ENCODE assay signal across 8 mouse cellular contexts in genomic region chr5:112179213-112180057, GRCm38 (mm10).
DNase-seq lines count a peak whose midpoint lies in the region; ATAC-seq and TF ChIP-seq lines count a peak whose summit lies in the region.

No protein-coding gene starts in this region.

- no peaks in the 10 kb centered on the region for H3K9me3 ChIP-seq in forebrain, embryonic 10.5 days
- H3K9me3 ChIP-seq in hindbrain, embryonic 14.5 days (ENCODE audit: control insufficient read depth, low read length): no peaks in the 10 kb centered on the region
- H3K9me3 ChIP-seq in lung, embryonic 14.5 days (ENCODE audit: low read depth, low read length): no peaks in the 10 kb centered on the region
- H3K9me3 ChIP-seq in neural tube, embryonic 14.5 days (ENCODE audit: control insufficient read depth, low read length): no peaks in the 10 kb centered on the region

- 0 out of 2 replicates have a peak overlapping the region, but pooled peaks have one; percentile 30 for H3K9ac ChIP-seq in hindbrain, embryonic 14.5 days
- peak overlapping the region; percentile 41 for H3K9ac ChIP-seq in lung, embryonic 14.5 days
- H3K9ac ChIP-seq in neural tube, embryonic 14.5 days (replicated peaks; ENCODE audit: low read depth, low read length): peak overlapping the region; percentile 21; the same call in 1 of the 2 replicates

- H3K27ac ChIP-seq in kidney, adult 2 months (ENCODE audit: insufficient read depth, low read depth, low read length): no peak overlapping the region
- H3K27ac ChIP-seq in forebrain, embryonic 10.5 days: peak overlapping the region; percentile 61
- H3K27ac ChIP-seq in hindbrain, embryonic 14.5 days: no peak overlapping the region
- H3K27ac ChIP-seq in lung, embryonic 14.5 days (ENCODE audit: low read depth): no peak overlapping the region
- H3K27ac ChIP-seq in neural tube, embryonic 14.5 days (ENCODE audit: low read depth, low read length): peak overlapping the region; percentile 44; the same call in 1 of the 2 replicates

- TF ChIP-seq CTCF in kidney, adult 2 months (conservative IDR thresholded peaks at IDR 0.05; ENCODE audit: insufficient read depth, insufficient read length, low read depth, low read length): peak; percentile 48; the same call in 1 of the 2 replicates
- peak; percentile 80 for TF ChIP-seq CTCF in lung, embryonic 14.5 days (IDR thresholded peaks at IDR 0.05; ENCODE audit: low read depth)

- no peak for ATAC-seq in hindbrain, embryonic 14.5 days (ENCODE audit: low FRiP score)
- ATAC-seq in lung, embryonic 14.5 days (ENCODE audit: insufficient read depth): no peak
- ATAC-seq in neural tube, embryonic 14.5 days (ENCODE audit: low read depth): no peak

- no peak overlapping the region for H3K4me3 ChIP-seq in kidney, adult 2 months (ENCODE audit: insufficient read depth, low read depth, low read length)
- H3K4me3 ChIP-seq in forebrain, embryonic 10.5 days: peak overlapping the region; percentile 40
- H3K4me3 ChIP-seq in hindbrain, embryonic 14.5 days (replicated peaks; ENCODE audit: low read length): no peak overlapping the region; the same call in 1 of the 2 replicates
- H3K4me3 ChIP-seq in lung, embryonic 14.5 days (ENCODE audit: low read depth, low read length): peak overlapping the region; percentile 24
- H3K4me3 ChIP-seq in neural tube, embryonic 14.5 days (ENCODE audit: low read depth, low read length): no peak overlapping the region

- 11% methylated on average over 25 of the region's 25 CpGs for WGBS in kidney, adult 2 months
- 32% methylated on average over 25 of the region's 25 CpGs for WGBS in forebrain, embryonic 10.5 days
- 19% methylated on average over 25 of the region's 25 CpGs for WGBS in hindbrain, embryonic 14.5 days
- 11% methylated on average over 25 of the region's 25 CpGs for WGBS in lung, embryonic 14.5 days
- WGBS in neural tube, embryonic 14.5 days: 17% methylated on average over 25 of the region's 25 CpGs

- TF ChIP-seq POLR2A in kidney, adult 2 months (IDR thresholded peaks at IDR 0.05; ENCODE audit: low read depth, low read length): no peak

- no peaks in the 10 kb centered on the region for H3K27me3 ChIP-seq in kidney, adult 2 months (replicated peaks; ENCODE audit: control insufficient read depth, insufficient read depth, low read length)
- H3K27me3 ChIP-seq in forebrain, embryonic 10.5 days (ENCODE audit: poor library complexity, severe bottlenecking): peaks cover 30% of the 10 kb centered on the region
- H3K27me3 ChIP-seq in hindbrain, embryonic 14.5 days (ENCODE audit: control insufficient read depth, insufficient read depth, low read length): no peaks in the 10 kb centered on the region
- H3K27me3 ChIP-seq in lung, embryonic 14.5 days (ENCODE audit: insufficient read depth, low read length): no peaks in the 10 kb centered on the region
- no peaks in the 10 kb centered on the region for H3K27me3 ChIP-seq in neural tube, embryonic 14.5 days (ENCODE audit: control insufficient read depth, insufficient read depth, low read length)

- peak; percentile 10 for DNase-seq in kidney, adult 2 months
- no peak for DNase-seq in kidney, adult 8-10 months
- DNase-seq in T-cell, adult 2 months (ENCODE audit: low spot score): peak; percentile 17
- peak; percentile 57 for DNase-seq in forebrain, embryonic 10.5 days (ENCODE audit: extremely low spot score, low spot score)
- no peak for DNase-seq in hindbrain, embryonic 14.5 days (ENCODE audit: low spot score)
- peak; percentile 79 for DNase-seq in lung, embryonic 14.5 days
- no peak for DNase-seq in urinary bladder, postnatal 36 days (ENCODE audit: low spot score in 2 of 2)

- H3K36me3 ChIP-seq in kidney, adult 2 months (ENCODE audit: control insufficient read depth, insufficient read depth, low read length): no peaks in the 10 kb centered on the region
- H3K36me3 ChIP-seq in forebrain, embryonic 10.5 days (replicated peaks): no peaks in the 10 kb centered on the region
- no peaks in the 10 kb centered on the region for H3K36me3 ChIP-seq in hindbrain, embryonic 14.5 days (replicated peaks; ENCODE audit: control insufficient read depth, insufficient read depth)
- H3K36me3 ChIP-seq in lung, embryonic 14.5 days (ENCODE audit: insufficient read depth): no peaks in the 10 kb centered on the region
- H3K36me3 ChIP-seq in neural tube, embryonic 14.5 days (ENCODE audit: control insufficient read depth, insufficient read depth, low read length): no peaks in the 10 kb centered on the region

- H3K4me1 ChIP-seq in kidney, adult 2 months (ENCODE audit: control insufficient read depth, insufficient read depth, low read length): no peaks in the 10 kb centered on the region
- H3K4me1 ChIP-seq in forebrain, embryonic 10.5 days: peaks cover 32% of the 10 kb centered on the region
- peaks cover 15% of the 10 kb centered on the region for H3K4me1 ChIP-seq in hindbrain, embryonic 14.5 days (replicated peaks; ENCODE audit: control insufficient read depth, insufficient read depth, low read length)
- H3K4me1 ChIP-seq in lung, embryonic 14.5 days (ENCODE audit: insufficient read depth): no peaks in the 10 kb centered on the region
- peaks cover 4% of the 10 kb centered on the region for H3K4me1 ChIP-seq in neural tube, embryonic 14.5 days (ENCODE audit: control insufficient read depth, insufficient read depth, low read length)

- H3K4me2 ChIP-seq in hindbrain, embryonic 14.5 days (replicated peaks): peak overlapping the region; percentile 41
- H3K4me2 ChIP-seq in lung, embryonic 14.5 days: peak overlapping the region; percentile 61
- H3K4me2 ChIP-seq in neural tube, embryonic 14.5 days (ENCODE audit: low read depth, low read length): peak overlapping the region; percentile 35

Comparison
In these comparisons a context has a peak if more than half of its experiments do, and no peak if none do; other contexts are left out.
1. DNase-seq: peak in kidney, adult 2 months (single experiment), T-cell, adult 2 months (single experiment), forebrain, embryonic 10.5 days (single experiment) and lung, embryonic 14.5 days (single experiment); none in kidney, adult 8-10 months (0 of 2), hindbrain, embryonic 14.5 days (single experiment) and urinary bladder, postnatal 36 days (0 of 2).
2. H3K27ac ChIP-seq: peak in forebrain, embryonic 10.5 days (single experiment) and neural tube, embryonic 14.5 days (single experiment); none in kidney, adult 2 months (single experiment), hindbrain, embryonic 14.5 days (single experiment) and lung, embryonic 14.5 days (single experiment).
3. H3K4me3 ChIP-seq: peak in forebrain, embryonic 10.5 days (single experiment) and lung, embryonic 14.5 days (single experiment); none in kidney, adult 2 months (single experiment), hindbrain, embryonic 14.5 days (single experiment) and neural tube, embryonic 14.5 days (single experiment).
4. Peak in every context shown above with its lines, with median percentiles within 50 percentile points of each other: H3K4me2 ChIP-seq and H3K9ac ChIP-seq.